Mouse (Mus musculus) megakaryocyte, embryonic 14.5 days (primary cell): ENCODE measurements at regions not wholly inside any gene's neighbourhood (a gene's known extent, or its start where the extent isn't known, plus 50 kb on each side); places are given as distances from the start of the nearest gene placed in this dataset.

Experiments
- FLI1 ChIP-seq: IDR thresholded peaks from 2 replicates; pipeline ENCODE4 v1.6.1; 2012; ENCODE audit warnings: low read length, inconsistent platforms, mixed read lengths
- GATA1 ChIP-seq: IDR thresholded peaks from 3 replicates; pipeline ENCODE4 v1.6.1; 2012; ENCODE audit warnings: mixed read lengths, low read length, inconsistent platforms, borderline replicate concordance

DNA sequence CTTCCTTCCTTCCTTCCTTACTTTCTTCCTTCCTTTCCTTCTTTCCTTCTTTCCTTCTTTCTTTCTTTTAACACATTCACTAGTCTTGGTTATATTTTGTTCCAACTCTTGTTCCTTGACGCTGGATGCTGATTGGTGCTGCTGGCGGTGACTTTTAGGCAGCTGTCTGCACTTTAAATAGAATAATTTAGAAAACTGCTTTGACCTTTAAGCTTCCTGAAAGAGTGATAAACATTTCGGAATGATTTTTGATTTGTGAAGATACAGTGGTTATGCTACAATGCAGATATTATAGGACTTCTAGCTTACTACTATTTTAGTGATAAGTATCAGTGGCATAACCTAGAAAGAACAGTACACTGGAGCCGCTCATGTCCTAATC is 107.5 kb downstream of the Ube2e3 start:
- TF ChIP-seq GATA1: no peak
- TF ChIP-seq FLI1: no peak
